Mouse (Mus musculus): Measurements from ENCODE around the gene Mtg2.

- no peak for TF ChIP-seq KAT2A (IDR thresholded peaks at IDR 0.05; ENCODE audit: insufficient replicate concordance, low read length)
- no peak for TF ChIP-seq POLR2A (IDR thresholded peaks at IDR 0.05; ENCODE audit: low read depth, low read length)
- no peak for TF ChIP-seq USF1 (IDR thresholded peaks at IDR 0.05; ENCODE audit: low read depth, low read length)
- no peak for TF ChIP-seq NRF1 (IDR thresholded peaks at IDR 0.05; ENCODE audit: low read depth, low read length)
- TF ChIP-seq CTCF (conservative IDR thresholded peaks at IDR 0.05 in 1 of 2, IDR thresholded peaks at IDR 0.05 in 1 of 2; ENCODE audit: low read depth in 2 of 2, low read length in 2 of 2): no peak
- TF ChIP-seq HCFC1 (IDR thresholded peaks at IDR 0.05; ENCODE audit: low read depth, low read length): no peak
- TF ChIP-seq CHD2 (IDR thresholded peaks at IDR 0.05; ENCODE audit: low read length): no peak
- no peak for TF ChIP-seq EP300 (IDR thresholded peaks at IDR 0.05; ENCODE audit: low read length)
- no peak for TF ChIP-seq MAX (IDR thresholded peaks at IDR 0.05; ENCODE audit: low read length)
- TF ChIP-seq POLR2AphosphoS2 (IDR thresholded peaks at IDR 0.05; ENCODE audit: low read depth, low read length): no peak
- no peak for TF ChIP-seq MEF2A (IDR thresholded peaks at IDR 0.05; ENCODE audit: borderline replicate concordance, low read depth, low read length)
- TF ChIP-seq PAX5 (IDR thresholded peaks at IDR 0.05; ENCODE audit: low read length): no peak
- TF ChIP-seq USF2 (conservative IDR thresholded peaks at IDR 0.05; ENCODE audit: low read depth, low read length): no peak
Measured at GRCm38 (mm10) chr2:180083063-180083462, 12.7 kb downstream of the Mtg2 start.
